Mouse (Mus musculus) G1E (cell line): ENCODE data around the gene Tspan10. TPM values are rescaled to one million over a fixed set of nuclear protein-coding genes. Genes with fewer than 3 reads are reported as not detected.
"Not testable (repeated sequence)": the region's sequence is repeated elsewhere in the genome, so short reads cannot be mapped to it uniquely, and the experiment has no call there.

Experiments used
- ATAC-seq: 2 replicates; pipeline ENCODE4 v1.8.0; 2016; ENCODE audit warnings: mild to moderate bottlenecking; ENCODE audit not compliant: insufficient number of reproducible peaks, poor library complexity, low FRiP score, severe bottlenecking; ENCODE audit errors: extremely low read depth
- DNase-seq: peaks from one replicate; pipeline ENCODE4 v3.0.0; 2012; ENCODE audit warnings: low spot score
- H3K27me3 ChIP-seq: 2 replicates; pipeline ENCODE4 v1.6.1; 2012; ENCODE audit warnings: mild to moderate bottlenecking, low read length, inconsistent platforms; ENCODE audit not compliant: insufficient read depth
- H3K36me3 ChIP-seq: replicated peaks from 2 replicates; pipeline ENCODE3; 2012; ENCODE audit warnings: mild to moderate bottlenecking, inconsistent platforms
- H3K4me1 ChIP-seq: 2 replicates; pipeline ENCODE4 v1.6.1; 2012; ENCODE audit warnings: low read depth, low read length, inconsistent platforms, mixed read lengths; ENCODE audit not compliant: insufficient read depth
- H3K4me3 ChIP-seq: 2 replicates; pipeline ENCODE4 v1.5.1; 2012; ENCODE audit warnings: low read depth, mild to moderate bottlenecking, inconsistent platforms, low read length, moderate library complexity, mixed read lengths
- H3K9me3 ChIP-seq: replicated peaks from 2 replicates; pipeline ENCODE4 v1.6.1; 2012; ENCODE audit warnings: inconsistent platforms
- CTCF ChIP-seq: IDR thresholded peaks from 2 replicates; pipeline ENCODE4 v1.5.1; 2012; ENCODE audit warnings: low read depth, low read length, inconsistent platforms, mixed read lengths
- GATA1 ChIP-seq: IDR thresholded peaks from 2 replicates; pipeline ENCODE4 v1.6.1; 2012; ENCODE audit warnings: borderline replicate concordance, low read length, inconsistent platforms, mixed read lengths
- GATA2 ChIP-seq: IDR thresholded peaks from 2 replicates; pipeline ENCODE4 v1.6.1; 2012; ENCODE audit warnings: low read depth, low read length, inconsistent platforms, borderline replicate concordance
- POLR2AphosphoS5 ChIP-seq: IDR thresholded peaks from 2 replicates; pipeline ENCODE4 v1.6.1; 2012; ENCODE audit warnings: low read depth, low read length, inconsistent platforms; ENCODE audit not compliant: insufficient replicate concordance
- TAL1 ChIP-seq: conservative IDR thresholded peaks from 2 replicates; pipeline ENCODE4 v1.6.1; 2012; ENCODE audit warnings: low read depth, low read length, inconsistent platforms, mixed read lengths
- polyA plus RNA-seq: library from polyadenylated mRNA; stranded (reverse); fragments of >175 nt; gene quantifications from 2 replicates; pipeline ENCODE4 v1.2.3, GENCODE M21; 2012
- total RNA-seq, 2 experiments: library from RNA; stranded (forward) in 1 of 2; stranded (reverse) in 1 of 2; fragments of 200-1000 nt in 1 of 2; fragments of >200 nt in 1 of 2; fragmentation: Nextera tagmentation in 1 of 2; gene quantifications; 2 replicates each; pipeline ENCODE4 v1.2.3; 2014 to 2017

Tspan10 gene
- total RNA-seq (2014; fragmentation: Nextera tagmentation): 0.68 TPM in 1 of 2 replicates, not detected in the other
- total RNA-seq (2017): not detected in 2 replicates
- not detected in 2 replicates for polyA plus RNA-seq

DNA sequence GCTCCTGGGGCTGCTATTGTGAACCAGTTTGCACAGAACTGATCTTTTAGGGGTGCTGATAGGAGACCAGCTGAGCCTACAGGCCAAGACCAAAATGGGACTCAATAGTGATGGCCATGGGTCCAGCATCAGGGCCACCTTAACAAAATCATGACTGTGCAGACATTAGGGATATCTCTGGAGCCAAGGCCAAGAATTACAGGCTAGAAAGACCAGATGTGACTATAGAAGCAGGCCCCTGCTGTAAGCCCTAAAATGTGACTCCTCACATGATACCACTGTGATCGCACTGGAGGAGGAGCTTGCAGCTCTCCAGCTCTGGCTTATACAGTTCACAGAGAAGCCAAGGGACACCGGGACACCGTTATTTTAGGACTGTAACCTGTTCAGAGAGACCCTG is at the start of gene Tspan10:
Tspan10 (plus strand) TSS at position 301 of the 400 bp plus-strand sequence.
- DNase-seq (no peak), ATAC-seq (no peak)
- TF ChIP-seq TAL1: no peak
- TF ChIP-seq GATA1: no peak
- no peak for TF ChIP-seq POLR2AphosphoS5
- no peak for TF ChIP-seq CTCF
- no peak for TF ChIP-seq GATA2
- peaks cover 19% of the 10 kb centered on the region for H3K4me1 ChIP-seq
- peaks cover 24% of the 10 kb centered on the region for H3K27me3 ChIP-seq
- H3K36me3 ChIP-seq: no peaks in the 10 kb centered on the region
- H3K4me3 ChIP-seq: no peak within 1 kb of the TSS
- no peaks in the 10 kb centered on the region for H3K9me3 ChIP-seq

DNA sequence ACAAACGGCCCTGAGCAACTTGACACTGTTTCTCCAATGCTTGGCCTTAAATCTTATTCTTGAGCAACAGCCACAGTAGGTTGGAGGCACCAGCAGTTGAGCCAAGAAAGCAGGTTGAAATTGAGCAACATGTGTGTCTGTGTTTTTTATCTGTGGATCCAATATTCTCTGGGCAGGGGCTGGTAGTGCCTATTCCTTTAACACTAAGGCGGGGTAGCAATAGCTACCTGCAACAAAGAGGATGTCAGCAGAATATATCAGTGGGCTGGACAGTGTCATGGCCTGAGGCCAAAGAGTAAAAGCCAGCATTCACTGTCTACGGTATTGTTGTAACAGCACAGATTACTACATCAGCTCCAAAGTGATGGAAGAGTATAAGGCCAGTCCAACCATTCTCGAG is 46.8 kb upstream of the Tspan10 start:
- H3K27me3 ChIP-seq: no peaks in the 10 kb centered on the region
- H3K4me1 ChIP-seq: peaks cover 52% of the 10 kb centered on the region
- TF ChIP-seq GATA2: no peak
- no peaks in the 10 kb centered on the region for H3K9me3 ChIP-seq
- no peak for ATAC-seq
- DNase-seq: no peak
- H3K4me3 ChIP-seq: no peak overlapping the region
- H3K36me3 ChIP-seq: peaks cover 91% of the 10 kb centered on the region

DNA sequence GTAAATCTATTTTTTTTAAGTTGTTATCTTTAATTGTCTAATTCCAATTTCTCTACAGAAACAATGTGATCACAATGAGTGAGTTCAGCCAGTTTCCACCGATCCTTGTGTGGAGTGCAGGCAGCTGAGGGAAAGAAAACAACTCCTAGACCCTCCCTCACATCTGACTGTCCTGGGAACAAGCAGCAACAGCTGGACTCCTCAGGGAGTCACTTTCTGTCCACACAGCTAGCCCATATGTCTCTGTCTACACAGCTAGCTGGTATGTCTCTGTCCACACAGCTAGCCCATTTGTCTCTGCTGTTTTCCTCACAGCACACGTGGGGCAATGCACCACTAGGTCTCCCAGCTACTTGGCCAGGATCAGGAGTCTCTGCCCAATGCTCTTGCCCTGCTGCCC is 44.8 kb upstream of the Tspan10 start:
- Histone ChIP-seq H3K4me1 (peaks cover 60% of the 10 kb centered on the region), H3K36me3 (peaks cover 97% of the 10 kb centered on the region), H3K4me3 (no peak overlapping the region), H3K27me3 (no peaks in the 10 kb centered on the region), H3K9me3 (no peaks in the 10 kb centered on the region)
- no peak for DNase-seq
- no peak for TF ChIP-seq CTCF
- TF ChIP-seq POLR2AphosphoS5: no peak
- no peak for ATAC-seq

DNA sequence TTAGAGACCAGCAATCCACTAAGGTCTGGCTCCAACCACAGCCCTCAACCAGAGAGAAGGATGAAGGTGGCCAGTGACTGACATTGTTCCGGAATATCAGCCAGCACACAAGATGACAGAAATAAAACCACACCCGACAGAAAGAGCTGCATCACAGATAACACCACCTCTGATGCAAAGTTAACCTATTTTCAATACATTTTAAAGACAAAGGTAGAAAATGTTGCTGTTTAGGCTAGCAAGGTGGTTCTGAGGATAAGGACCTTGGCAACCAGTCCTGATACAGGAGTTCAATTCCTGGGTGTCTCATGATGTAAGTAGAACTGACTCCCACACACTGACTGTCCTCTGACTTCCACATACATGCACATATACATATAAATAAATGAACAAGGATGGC is 43.1 kb upstream of the Tspan10 start:
- Histone ChIP-seq H3K27me3 (no peaks in the 10 kb centered on the region), H3K36me3 (peaks cover 97% of the 10 kb centered on the region), H3K9me3 (no peaks in the 10 kb centered on the region), H3K4me3 (no peak overlapping the region), H3K4me1 (peaks cover 61% of the 10 kb centered on the region)
- DNase-seq (no peak), ATAC-seq (peak; percentile 15; the same call in 1 of the 2 replicates)
- TF ChIP-seq GATA1 (no peak), TAL1 (peak; percentile 55)

DNA sequence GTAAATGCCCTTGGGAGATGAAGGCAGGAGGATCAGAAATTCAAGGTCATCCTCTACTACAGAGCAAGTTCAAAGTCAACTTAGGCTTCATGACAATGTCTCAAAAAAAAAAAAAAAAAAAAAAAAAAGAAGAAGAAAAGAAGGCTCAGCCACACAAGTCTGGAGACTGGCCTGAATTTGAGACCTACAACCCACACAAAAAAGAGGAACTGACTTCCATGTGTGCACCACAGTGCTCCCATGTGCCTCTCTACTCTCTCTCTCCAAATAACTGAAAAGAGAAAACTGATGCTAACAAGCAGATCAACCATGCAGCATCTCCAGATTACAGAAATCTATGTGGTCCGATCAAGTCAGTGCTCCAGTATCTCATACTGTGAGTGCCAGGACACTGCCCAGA is 37.6 kb upstream of the Tspan10 start:
- DNase-seq: peak; percentile 53
- H3K27me3 ChIP-seq: no peaks in the 10 kb centered on the region
- peaks cover 94% of the 10 kb centered on the region for H3K36me3 ChIP-seq
- no peak for TF ChIP-seq POLR2AphosphoS5
- no peak for TF ChIP-seq GATA1
- no peak for TF ChIP-seq TAL1
- no peak for TF ChIP-seq CTCF
- no peak for TF ChIP-seq GATA2
- no peak overlapping the region; the same call in 1 of the 2 replicates for H3K4me3 ChIP-seq
- H3K4me1 ChIP-seq: peaks cover 72% of the 10 kb centered on the region
- peak; percentile 31; the same call in 1 of the 2 replicates for ATAC-seq
- H3K9me3 ChIP-seq: no peaks in the 10 kb centered on the region

DNA sequence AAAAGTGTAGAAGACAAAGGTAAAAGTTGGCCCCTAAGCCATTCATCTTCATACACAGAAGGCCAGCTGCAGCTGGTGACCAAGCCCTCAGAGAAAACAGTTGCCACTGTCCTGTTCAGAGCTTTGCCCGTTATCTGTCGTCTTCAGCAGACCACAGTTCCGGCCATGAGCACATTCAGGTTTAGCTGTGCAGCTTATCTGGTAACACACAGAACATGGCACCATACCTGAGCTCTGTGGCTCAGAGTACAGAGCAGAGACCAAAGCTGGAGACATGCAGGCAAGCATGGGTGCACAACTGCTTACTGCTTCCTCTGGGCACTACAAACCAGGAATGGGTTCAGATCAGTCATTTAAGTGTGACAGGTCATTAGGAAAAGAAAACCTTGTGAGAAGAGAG is 36.6 kb upstream of the Tspan10 start:
- ATAC-seq (peak; percentile 92), DNase-seq (peak; percentile 60)
- H3K27me3 ChIP-seq: no peaks in the 10 kb centered on the region
- H3K36me3 ChIP-seq: peaks cover 94% of the 10 kb centered on the region
- TF ChIP-seq GATA2 (no peak), TAL1 (peak; percentile 97), GATA1 (no peak), CTCF (no peak), POLR2AphosphoS5 (no peak)
- H3K4me1 ChIP-seq: peaks cover 61% of the 10 kb centered on the region
- peak overlapping the region; percentile 13; the same call in 1 of the 2 replicates for H3K4me3 ChIP-seq
- no peaks in the 10 kb centered on the region for H3K9me3 ChIP-seq

DNA sequence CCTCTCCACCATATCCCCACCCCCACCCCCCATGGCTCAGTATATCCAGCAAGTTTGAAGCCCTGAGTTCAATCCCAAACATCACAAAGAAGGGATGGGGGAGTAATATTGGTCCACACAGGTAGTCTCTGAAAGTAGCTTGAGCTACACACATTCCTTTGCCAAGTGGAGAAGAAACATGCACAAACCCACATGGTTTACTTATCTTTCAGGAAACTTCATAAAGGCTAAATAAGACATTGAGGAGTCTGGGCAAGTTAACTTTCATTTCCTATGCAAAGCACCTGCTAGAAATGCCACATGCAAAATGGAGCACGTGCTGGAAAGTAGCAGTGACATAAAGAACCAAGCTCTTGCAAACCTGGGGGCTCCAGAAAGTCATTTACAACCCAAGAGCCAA is 36.0 kb upstream of the Tspan10 start:
- H3K27me3 ChIP-seq: no peaks in the 10 kb centered on the region
- ATAC-seq (no peak), DNase-seq (no peak)
- peaks cover 56% of the 10 kb centered on the region for H3K4me1 ChIP-seq
- no peak for TF ChIP-seq POLR2AphosphoS5
- no peak for TF ChIP-seq CTCF
- no peak for TF ChIP-seq GATA2
- TF ChIP-seq GATA1: no peak
- no peak for TF ChIP-seq TAL1
- no peaks in the 10 kb centered on the region for H3K9me3 ChIP-seq
- peaks cover 94% of the 10 kb centered on the region for H3K36me3 ChIP-seq
- H3K4me3 ChIP-seq: no peak overlapping the region

DNA sequence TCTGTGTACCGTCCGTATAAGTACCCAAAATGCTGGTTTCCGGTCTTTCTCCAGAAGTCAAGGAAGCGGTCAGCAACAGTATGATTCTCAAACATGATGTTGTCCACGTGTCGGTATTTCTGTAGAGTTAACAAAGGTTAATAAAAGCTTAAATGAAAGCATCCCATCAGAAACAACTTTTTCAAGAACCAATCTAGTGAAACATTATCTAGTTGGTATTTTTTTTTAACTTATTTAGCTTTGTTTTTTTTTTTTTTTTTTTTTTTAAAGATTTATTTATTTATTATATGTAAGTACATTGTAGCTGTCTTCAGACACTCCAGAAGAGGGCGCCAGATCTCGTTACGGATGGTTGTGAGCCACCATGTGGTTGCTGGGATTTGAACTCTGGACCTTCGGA is 28.8 kb upstream of the Tspan10 start:
- DNase-seq, H3K9me3 ChIP-seq, H3K27me3 ChIP-seq, H3K4me3 ChIP-seq, ATAC-seq, H3K4me1 ChIP-seq: not testable (repeated sequence)
- peaks cover 95% of the 10 kb centered on the region for H3K36me3 ChIP-seq
